Mouse (Mus musculus) kidney, adult 8-10 months (tissue): ENCODE results near the gene Olfr350.

Experiments
- DNase-seq, 2 experiments: peaks; one replicate each; pipeline ENCODE4 v3.0.0; 2022

Olfr350 gene

GRCm38 (mm10) chr2:36846010-36846409, at the start of gene Olfr350:
Gene Olfr350, plus strand, starts transcription at chr2:36846310.
- no peak for DNase-seq

GRCm38 (mm10) chr2:36816932-36817331, 29.2 kb upstream of the Olfr350 start, which contains the start of gene Olfr3:
Gene Olfr3, minus strand, starts transcription at chr2:36817032.
- no peak for DNase-seq

DNA sequence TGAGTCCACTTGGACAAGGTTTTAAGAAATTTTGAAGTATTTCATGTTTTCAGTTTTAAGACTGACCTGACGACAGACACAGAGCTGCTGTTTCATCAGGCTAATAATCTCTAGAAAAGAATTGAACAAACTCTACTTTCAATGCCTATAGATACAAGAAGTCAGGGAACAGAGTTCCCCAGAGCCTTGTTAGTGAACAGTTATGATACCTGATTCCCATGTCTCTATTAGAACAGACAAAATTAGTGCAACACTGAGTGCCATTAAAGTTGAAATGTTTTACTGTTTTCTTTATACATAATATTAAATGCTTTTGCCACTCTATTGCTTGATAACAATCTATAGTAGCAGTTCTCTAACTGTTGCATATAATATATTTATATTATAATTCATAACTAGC, 16.4 kb downstream of the Olfr350 start, which contains the start of gene Olfr351:
Gene Olfr351 (minus strand): TSS at position 101 of the 400 bp plus-strand sequence.
- DNase-seq = no peak

DNA sequence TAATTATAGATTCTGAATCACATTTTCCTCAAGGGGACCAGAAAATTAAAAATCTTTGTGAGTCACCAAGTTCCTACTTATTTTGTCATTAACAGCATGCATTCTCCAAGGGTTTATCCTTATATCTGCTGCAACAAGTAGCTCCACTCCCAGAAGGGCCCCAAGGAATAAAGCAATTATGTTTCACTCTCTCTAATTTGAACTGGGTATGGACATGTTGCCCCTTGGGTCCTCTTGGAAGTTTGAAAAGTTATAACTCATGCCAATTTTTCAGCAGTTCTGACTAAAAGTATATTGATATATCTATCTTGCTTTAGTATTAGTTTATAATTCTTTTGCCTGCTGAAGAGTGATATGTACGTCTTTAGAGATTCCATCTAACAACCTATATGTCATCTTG, 22.1 kb downstream of the Olfr350 start, which contains the start of gene Olfr352:
Gene Olfr352 (plus strand): TSS at position 301 of the 400 bp plus-strand sequence.
- no peak for DNase-seq

GRCm38 (mm10) chr2:36892836-36893235, 46.7 kb downstream of the Olfr350 start, which contains the start of gene Olfr353:
Gene Olfr353, minus strand, starts transcription at chr2:36892936.
- no peak for DNase-seq

GRCm38 (mm10) chr2:36897114-36897513, 51.0 kb downstream of the Olfr350 start:
- DNase-seq = no peak
